Mouse (Mus musculus): ENCODE data around the gene Mrpl54. TPM values are rescaled to one million over a fixed set of nuclear protein-coding genes. Genes with fewer than 3 reads are reported as not detected.

The Mrpl54 gene
- polyA plus RNA-seq, 1 experiment: 169 TPM

DNA sequence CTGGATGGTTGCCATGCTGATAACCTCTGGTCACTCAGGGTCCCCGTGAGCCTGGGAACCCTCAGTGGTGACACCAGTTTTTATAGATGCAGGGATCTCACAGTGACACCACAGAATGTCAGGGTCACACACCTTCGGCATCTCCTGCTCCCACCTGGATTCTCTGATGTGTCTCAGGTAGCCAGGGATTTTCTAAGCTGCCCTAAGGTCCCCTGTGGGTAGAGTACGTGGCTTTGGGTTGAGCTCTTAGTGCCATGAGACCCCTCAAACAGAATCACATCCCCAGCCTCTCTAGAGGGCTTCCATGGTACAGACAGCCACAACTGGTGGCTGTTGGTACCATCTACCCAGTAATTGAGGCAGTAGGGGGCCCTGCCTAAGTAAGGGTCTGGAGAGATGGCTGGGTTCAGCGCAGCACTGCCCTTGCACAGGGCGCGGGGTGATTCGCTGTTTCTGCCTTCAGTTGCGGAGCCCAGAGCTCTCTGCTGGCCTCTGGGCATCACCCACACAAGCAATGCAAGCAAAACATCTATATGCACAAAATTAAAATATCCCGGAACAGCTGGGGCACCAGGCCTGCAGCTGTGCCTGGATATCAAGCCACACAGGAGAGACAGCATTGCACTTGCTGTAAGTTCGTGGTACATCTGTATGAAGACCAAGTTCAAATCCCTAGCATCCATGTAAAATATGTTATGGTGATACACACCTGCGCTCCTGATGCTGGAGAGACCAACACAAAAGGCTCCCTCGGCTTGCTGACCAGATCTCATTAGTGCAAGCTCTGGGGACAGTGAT, 30.1 kb downstream of the Mrpl54 start:
- TF ChIP-seq POLR2A (IDR thresholded peaks at IDR 0.05; ENCODE audit: low read depth, low read length): no peak
- no peak for TF ChIP-seq CTCF (IDR thresholded peaks at IDR 0.05; ENCODE audit: extremely low read depth, insufficient read length, insufficient replicate concordance, low read depth, low read length)
- no peak overlapping the region for H3K4me3 ChIP-seq (ENCODE audit: low read depth, low read length)
- peaks cover 3% of the 10 kb centered on the region; the same call in 1 of the 2 replicates for H3K27me3 ChIP-seq (ENCODE audit: control insufficient read depth, insufficient read depth, low read length)
- H3K4me1 ChIP-seq (ENCODE audit: control insufficient read depth, insufficient read depth, insufficient read length, low read length): peaks cover 21% of the 10 kb centered on the region
- no peak overlapping the region for H3K27ac ChIP-seq (ENCODE audit: insufficient read depth, low read depth, low read length)
- WGBS: 86% methylated on average over 12 of the region's 12 CpGs
- H3K36me3 ChIP-seq (ENCODE audit: control insufficient read depth, insufficient read depth, low read length): 0 out of 2 replicates have a peak, but pooled peaks cover 2% of the 10 kb centered on the region

- 0 out of 2 replicates have a peak, but pooled peaks cover 7% of the 10 kb centered on the region for H3K27me3 ChIP-seq (ENCODE audit: control insufficient read depth, insufficient read depth, low read length)
- no peak for TF ChIP-seq POLR2A (IDR thresholded peaks at IDR 0.05; ENCODE audit: low read depth, low read length)
- no peak for TF ChIP-seq CTCF (IDR thresholded peaks at IDR 0.05; ENCODE audit: extremely low read depth, insufficient read length, insufficient replicate concordance, low read depth, low read length)
- peaks cover 23% of the 10 kb centered on the region for H3K4me1 ChIP-seq (ENCODE audit: control insufficient read depth, insufficient read depth, insufficient read length, low read length)
- peak overlapping the region; percentile 61 for H3K4me3 ChIP-seq (ENCODE audit: low read depth, low read length)
- H3K36me3 ChIP-seq (ENCODE audit: control insufficient read depth, insufficient read depth, low read length): 0 out of 2 replicates have a peak, but pooled peaks cover 2% of the 10 kb centered on the region
- peak overlapping the region; percentile 96 for H3K27ac ChIP-seq (ENCODE audit: insufficient read depth, low read depth, low read length)
- WGBS: 63% methylated on average over 6 of the region's 6 CpGs
These were observed 32.5 kb downstream of the Mrpl54 start for GRCm38 (mm10) chr10:81234206-81234605.

DNA sequence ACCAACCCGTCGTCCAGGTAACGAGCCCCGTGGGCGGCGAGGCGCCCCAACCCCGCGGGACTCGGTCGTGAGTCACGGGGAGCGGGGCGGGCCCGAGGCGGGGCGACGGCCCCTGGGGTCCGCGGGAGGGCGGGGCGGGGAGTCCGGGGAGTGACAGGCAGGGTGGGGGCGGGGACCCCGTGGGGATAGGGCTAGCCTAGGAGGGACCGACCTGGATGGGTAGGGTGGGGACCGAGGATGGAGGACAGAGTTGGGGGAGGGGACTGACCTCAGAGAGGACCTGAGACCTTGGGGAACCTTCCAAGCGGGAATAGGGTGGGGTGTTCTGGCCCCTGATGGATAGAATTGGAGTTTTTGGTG, 33.5 kb downstream of the Mrpl54 start:
- 0 out of 2 replicates have a peak, but pooled peaks cover 5% of the 10 kb centered on the region for H3K27me3 ChIP-seq (ENCODE audit: control insufficient read depth, insufficient read depth, low read length)
- peak overlapping the region; percentile 61 for H3K4me3 ChIP-seq (ENCODE audit: low read depth, low read length)
- H3K27ac ChIP-seq (ENCODE audit: insufficient read depth, low read depth, low read length): peak overlapping the region; percentile 96
- 0 out of 2 replicates have a peak, but pooled peaks cover 2% of the 10 kb centered on the region for H3K36me3 ChIP-seq (ENCODE audit: control insufficient read depth, insufficient read depth, low read length)
- TF ChIP-seq POLR2A (IDR thresholded peaks at IDR 0.05; ENCODE audit: low read depth, low read length) (no peak), CTCF (IDR thresholded peaks at IDR 0.05; ENCODE audit: extremely low read depth, insufficient read length, insufficient replicate concordance, low read depth, low read length) (no peak)
- WGBS: under 1% methylated on average over 28 of the region's 28 CpGs
- peaks cover 22% of the 10 kb centered on the region for H3K4me1 ChIP-seq (ENCODE audit: control insufficient read depth, insufficient read depth, insufficient read length, low read length)

- Histone ChIP-seq H3K27ac (ENCODE audit: insufficient read depth, low read depth, low read length) (peak within 1 kb of the TSS; percentile 96), H3K4me1 (ENCODE audit: control insufficient read depth, insufficient read depth, insufficient read length, low read length) (peaks cover 17% of the 10 kb centered on the region), H3K27me3 (ENCODE audit: control insufficient read depth, insufficient read depth, low read length) (0 out of 2 replicates have a peak, but pooled peaks cover 5% of the 10 kb centered on the region), H3K4me3 (ENCODE audit: low read depth, low read length) (peak within 1 kb of the TSS; percentile 61), H3K36me3 (ENCODE audit: control insufficient read depth, insufficient read depth, low read length) (0 out of 2 replicates have a peak, but pooled peaks cover 2% of the 10 kb centered on the region)
- TF ChIP-seq CTCF (IDR thresholded peaks at IDR 0.05; ENCODE audit: extremely low read depth, insufficient read length, insufficient replicate concordance, low read depth, low read length) (no peak), POLR2A (IDR thresholded peaks at IDR 0.05; ENCODE audit: low read depth, low read length) (no peak; the same call in 1 of the 2 replicates)
- 4% methylated on average over 29 of the region's 29 CpGs for WGBS
These were observed 34.0 kb downstream of the Mrpl54 start, which contains the start of gene Zfr2 for GRCm38 (mm10) chr10:81232580-81233225. TSS of gene Zfr2 (plus strand) at chr10:81233155.

GRCm38 (mm10) chr10:81231436-81231835, 35.3 kb downstream of the Mrpl54 start:
- TF ChIP-seq CTCF (IDR thresholded peaks at IDR 0.05; ENCODE audit: extremely low read depth, insufficient read length, insufficient replicate concordance, low read depth, low read length) (no peak), POLR2A (IDR thresholded peaks at IDR 0.05; ENCODE audit: low read depth, low read length) (no peak)
- Histone ChIP-seq H3K36me3 (ENCODE audit: control insufficient read depth, insufficient read depth, low read length) (0 out of 2 replicates have a peak, but pooled peaks cover 2% of the 10 kb centered on the region), H3K27me3 (ENCODE audit: control insufficient read depth, insufficient read depth, low read length) (0 out of 2 replicates have a peak, but pooled peaks cover 5% of the 10 kb centered on the region), H3K4me1 (ENCODE audit: control insufficient read depth, insufficient read depth, insufficient read length, low read length) (peaks cover 16% of the 10 kb centered on the region), H3K4me3 (ENCODE audit: low read depth, low read length) (no peak overlapping the region), H3K27ac (ENCODE audit: insufficient read depth, low read depth, low read length) (no peak overlapping the region)
- WGBS: 67% methylated on average over 7 of the region's 7 CpGs

DNA sequence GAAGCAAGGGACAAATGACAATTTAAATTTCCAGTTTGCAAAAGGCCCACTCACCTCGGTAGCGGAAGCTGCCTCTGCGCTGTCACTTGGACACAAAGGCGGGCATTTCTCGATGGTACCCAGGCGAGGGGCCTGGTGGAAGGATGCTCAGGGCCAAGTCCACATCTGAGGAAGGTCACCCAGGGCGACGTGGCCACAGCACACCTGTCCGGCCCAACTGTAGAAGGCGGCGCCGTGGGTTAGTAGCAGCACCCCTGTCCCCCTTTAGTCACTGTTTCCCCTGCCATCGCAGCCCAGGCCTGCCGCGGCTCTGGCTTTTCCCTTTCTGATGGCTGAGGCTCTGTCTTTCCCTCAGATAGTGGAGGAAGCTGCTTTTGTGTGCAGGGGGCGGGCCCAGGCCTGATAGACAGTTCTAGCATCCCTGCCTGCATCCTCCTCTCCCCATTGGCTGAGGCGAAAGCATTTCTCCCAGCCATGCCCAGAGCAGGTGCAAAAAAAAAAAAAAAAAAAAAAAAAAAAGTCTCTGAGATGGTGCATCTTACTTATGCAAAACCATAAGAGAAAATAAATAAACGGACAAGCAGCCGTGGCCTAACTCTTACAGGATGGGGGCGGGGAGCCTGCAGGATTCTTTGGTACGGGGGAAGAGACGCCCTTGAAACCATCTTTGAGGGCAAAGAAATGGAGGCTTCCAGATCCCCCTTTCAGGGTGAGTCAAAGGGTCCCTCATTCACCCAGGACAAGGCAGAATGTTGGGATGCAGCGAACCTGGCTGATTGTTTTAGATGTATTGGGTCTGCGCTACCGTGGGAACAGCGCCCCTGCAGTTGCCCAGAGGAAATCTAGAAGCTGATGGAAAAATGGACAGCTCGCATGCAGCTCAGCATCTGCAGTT, 36.0 kb downstream of the Mrpl54 start, which contains the start of gene Atcay:
Atcay (minus strand) TSS at position 396 of the 895 bp plus-strand sequence.
- TF ChIP-seq CTCF (IDR thresholded peaks at IDR 0.05; ENCODE audit: extremely low read depth, insufficient read length, insufficient replicate concordance, low read depth, low read length) (peak; percentile 57; the same call in 1 of the 2 replicates), POLR2A (IDR thresholded peaks at IDR 0.05; ENCODE audit: low read depth, low read length) (no peak)

More for the DNA sequence above, 36.0 kb downstream of the Mrpl54 start, which contains the start of gene Atcay:
- H3K27ac ChIP-seq (ENCODE audit: insufficient read depth, low read depth, low read length): no peak within 1 kb of the TSS
- H3K4me1 ChIP-seq (ENCODE audit: control insufficient read depth, insufficient read depth, insufficient read length, low read length): peaks cover 16% of the 10 kb centered on the region
- 0 out of 2 replicates have a peak, but pooled peaks cover 5% of the 10 kb centered on the region for H3K27me3 ChIP-seq (ENCODE audit: control insufficient read depth, insufficient read depth, low read length)
- peak within 1 kb of the TSS; percentile 20 for H3K4me3 ChIP-seq (ENCODE audit: low read depth, low read length)
- WGBS: 27% methylated on average over 27 of the region's 27 CpGs
- 0 out of 2 replicates have a peak, but pooled peaks cover under 1% of the 10 kb centered on the region for H3K36me3 ChIP-seq (ENCODE audit: control insufficient read depth, insufficient read depth, low read length)

Measured in small intestine, adult 2 months (tissue).